Mouse (Mus musculus) brain, embryonic 14.5 days (tissue): ENCODE measurements around the gene Efr3b.

Source experiments
- CTCF ChIP-seq: fragments of 200-500 bp; IDR thresholded peaks from 2 replicates; pipeline ENCODE4 v1.5.1; 2012; ENCODE audit warnings: inconsistent platforms, mild to moderate bottlenecking, moderate library complexity, borderline replicate concordance; ENCODE audit not compliant: insufficient read depth, insufficient read length; ENCODE audit errors: extremely low read depth
- POLR2A ChIP-seq: fragments of 200-500 bp; IDR thresholded peaks from 2 replicates; pipeline ENCODE4 v1.6.1; 2012; ENCODE audit warnings: mild to moderate bottlenecking, inconsistent platforms, borderline replicate concordance; ENCODE audit not compliant: poor library complexity, insufficient read depth, insufficient read length, severe bottlenecking; ENCODE audit errors: extremely low read depth

DNA sequence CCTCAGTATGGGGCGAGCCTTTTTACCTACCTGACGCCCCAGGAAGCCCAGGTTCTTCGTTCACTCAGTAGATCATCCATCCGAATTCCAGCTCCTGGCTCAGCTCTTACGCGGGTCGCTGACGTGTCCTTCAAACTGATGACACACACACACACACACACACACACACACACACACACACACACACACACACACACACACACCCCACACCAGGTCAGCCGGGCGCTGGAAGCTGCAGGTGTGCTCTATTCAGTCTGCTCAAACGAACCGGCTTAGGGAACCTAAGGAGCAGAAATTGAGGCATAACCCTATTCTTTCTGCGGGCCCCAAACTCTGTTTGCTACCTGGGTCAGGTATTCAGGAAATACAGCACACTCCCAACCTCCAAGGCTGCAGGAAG lies 331 bp upstream of the Efr3b start:
- TF ChIP-seq CTCF (no peak), POLR2A (no peak)
